Mouse (Mus musculus): Measurements from ENCODE around the gene Diras1. TPM values are rescaled to one million over a fixed set of nuclear protein-coding genes. Genes with fewer than 3 reads are reported as not detected.

The Diras1 gene
- polyA plus RNA-seq (2015; fragmentation: Nextera tagmentation; extraction: Ambion mirVana), result 1.9 and 4.9 TPM in 2 replicates

DNA sequence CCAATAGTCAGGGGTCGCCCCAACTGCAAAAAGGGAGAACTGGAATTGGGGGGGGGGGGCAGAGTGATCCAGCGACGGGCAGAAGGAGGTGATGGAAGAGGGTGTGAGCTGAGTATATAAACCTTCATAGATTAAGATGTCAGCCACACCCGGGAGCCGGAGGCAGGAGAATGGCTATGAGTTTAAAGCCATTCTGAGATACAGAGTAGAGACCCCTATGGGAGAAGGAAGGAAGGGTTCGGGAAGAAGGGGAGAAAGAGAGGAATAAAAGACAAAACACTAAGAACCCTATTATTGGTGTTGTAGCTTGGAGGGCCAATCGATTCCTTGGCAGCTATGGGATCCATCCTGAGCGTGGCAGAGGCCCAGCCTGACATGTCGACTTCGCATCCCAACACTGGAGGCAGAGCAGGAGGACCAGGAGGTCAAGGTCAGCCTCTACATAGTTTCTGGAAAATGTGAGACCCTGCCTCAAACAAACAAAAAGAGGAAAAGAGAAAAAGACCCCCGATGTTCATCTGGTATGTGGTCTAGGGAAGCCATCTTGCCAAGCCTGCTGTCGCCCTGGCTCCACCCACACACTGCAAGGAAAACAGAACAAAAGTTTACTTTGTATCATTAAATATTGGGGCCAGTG is at the start of gene Diras1:
TSS of gene Diras1 (minus strand) at position 24 of the 637 bp plus-strand sequence.

DNA sequence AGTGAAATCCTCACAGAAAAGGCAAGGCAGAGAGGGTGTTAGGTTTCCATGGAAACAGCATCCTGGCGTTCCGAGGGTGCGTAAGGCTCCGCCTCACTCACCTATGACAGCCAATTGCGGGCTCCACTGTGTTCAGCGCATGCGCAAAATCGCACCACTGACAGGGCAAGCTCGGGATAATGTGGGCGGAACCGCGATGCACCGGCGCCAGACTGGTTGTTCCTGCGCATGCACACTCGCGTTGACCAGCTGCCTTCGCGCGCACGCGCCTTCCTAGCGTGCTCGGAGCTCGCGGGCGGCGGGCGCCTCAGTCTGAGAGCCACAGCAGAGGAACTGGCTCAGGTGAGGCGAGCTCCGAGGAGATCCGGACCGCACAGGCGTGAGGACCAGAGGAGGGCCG is 44.4 kb upstream of the Diras1 start, which contains the start of gene Thop1:
TSS of gene Thop1 (plus strand) at position 200 of the 400 bp plus-strand sequence.

DNA sequence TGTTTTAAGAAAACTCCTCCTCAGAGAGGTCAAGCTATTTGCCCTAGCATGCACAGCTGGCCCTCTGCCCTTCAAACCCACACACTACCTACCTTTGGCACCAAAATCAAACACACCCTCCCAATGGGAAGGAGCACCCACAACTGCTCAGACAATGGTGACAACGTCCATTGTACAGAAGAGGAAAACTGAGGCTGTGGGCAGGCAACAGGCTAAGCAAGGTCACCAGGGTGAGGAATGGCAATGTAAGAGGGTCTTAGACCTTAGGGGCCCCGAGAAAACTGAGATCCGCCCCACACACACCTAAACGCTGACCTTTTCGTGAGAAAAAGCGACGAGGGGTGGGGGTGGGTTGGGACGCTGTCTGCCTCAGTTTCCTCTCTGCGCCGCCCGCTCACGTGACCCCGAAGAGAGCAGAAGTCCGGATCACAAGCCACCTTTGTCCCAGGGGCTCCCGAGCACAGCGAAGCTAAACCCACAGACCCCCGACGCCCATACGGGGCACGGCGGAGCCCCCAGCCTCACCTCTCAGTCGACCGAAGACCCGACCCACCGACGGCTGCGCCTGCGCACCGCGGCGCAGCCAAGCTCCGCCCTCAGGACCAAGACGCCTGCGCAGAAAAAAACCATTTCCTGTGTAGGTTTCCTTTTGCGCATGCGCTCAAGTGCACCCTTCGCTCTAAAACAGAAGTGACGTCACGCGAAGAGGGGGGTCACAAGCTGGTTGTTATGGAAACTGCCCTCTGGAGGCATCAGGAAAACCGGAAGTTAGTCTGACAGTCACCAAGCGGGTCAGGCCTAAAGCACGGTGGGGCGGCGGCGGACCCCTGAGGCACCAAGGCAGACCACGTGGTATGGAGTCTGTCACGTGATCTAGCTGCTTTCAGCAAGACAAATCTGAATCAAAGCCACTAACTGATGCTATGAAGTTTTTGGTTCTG is 34.4 kb upstream of the Diras1 start, which contains the start of gene Sgta:
TSS of gene Sgta (minus strand) at position 579 of the 941 bp plus-strand sequence.

DNA sequence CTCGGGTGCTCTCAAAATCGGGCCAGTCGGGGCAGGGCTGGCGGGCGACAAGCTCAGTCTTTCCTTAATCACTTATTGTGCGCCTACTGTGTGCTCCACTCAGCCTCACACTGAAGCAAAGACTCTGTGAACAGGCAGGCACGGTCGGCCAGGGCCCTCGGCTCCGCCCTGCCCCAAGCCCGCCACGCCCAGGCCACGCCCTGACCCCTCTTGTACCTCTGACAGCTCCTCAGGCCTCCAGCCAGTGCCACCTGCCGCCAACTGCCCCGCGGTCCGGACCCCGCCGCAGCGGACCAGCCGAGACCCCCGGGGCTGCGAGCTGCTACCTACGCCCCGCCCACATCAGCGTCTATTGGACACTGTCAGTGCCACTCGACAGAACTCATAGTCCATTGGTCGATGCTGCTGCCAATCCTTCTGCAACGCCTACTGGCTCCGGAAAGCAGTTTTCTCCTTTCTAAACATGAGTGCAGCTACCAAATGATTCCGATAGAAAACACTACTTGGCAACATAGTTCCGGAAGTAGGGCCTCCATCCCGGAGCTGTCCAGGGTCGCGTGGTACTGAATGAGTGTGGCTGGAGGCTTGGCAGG is 11.6 kb upstream of the Diras1 start, which contains the start of gene Slc39a3:
TSS of gene Slc39a3 (minus strand) at position 439 of the 593 bp plus-strand sequence.

DNA sequence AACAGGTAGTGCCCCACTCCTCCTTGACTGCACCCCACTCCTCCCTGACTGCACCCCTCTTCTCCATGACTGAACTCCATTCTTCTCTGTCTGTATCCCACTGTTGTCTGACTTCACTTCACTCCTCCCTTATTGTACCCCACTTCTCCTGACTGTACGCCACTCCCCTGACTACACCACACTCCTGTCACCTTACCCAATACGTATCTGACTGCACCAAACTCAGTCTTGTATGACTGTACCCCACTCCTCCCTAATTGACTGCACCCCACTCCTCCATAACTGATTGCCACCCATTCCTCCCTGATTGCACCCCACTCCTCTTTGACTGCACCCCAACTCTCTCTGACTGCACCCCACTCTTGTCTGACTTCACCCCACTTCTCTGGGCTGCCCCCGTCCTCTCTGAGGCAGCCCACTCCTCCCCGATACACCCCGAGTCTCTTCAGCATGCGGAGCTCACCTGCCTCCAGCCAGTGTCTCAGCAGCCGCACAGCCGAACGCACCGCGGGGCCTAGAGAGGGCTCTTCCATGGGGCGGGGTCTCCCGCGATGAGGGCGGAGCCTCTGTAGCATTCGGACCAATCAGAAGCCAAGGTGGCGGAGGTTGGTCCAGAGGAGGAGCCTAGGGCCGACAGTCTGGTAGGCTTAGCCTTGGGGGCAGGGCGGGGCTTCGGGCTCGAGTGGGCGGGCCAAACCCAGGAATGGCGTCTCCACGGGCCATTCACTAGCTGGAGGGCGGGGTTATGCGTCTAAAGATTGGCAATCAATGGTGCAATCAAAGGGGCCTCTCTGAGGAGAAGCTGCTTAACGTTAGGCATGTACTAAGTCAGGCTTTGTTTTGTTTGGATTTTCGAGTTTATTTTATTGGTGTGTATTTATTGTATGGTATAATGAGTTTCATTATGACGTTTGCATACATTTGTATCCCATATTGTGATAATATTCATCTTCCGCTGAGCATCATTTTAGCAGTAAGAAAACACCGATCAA is 10.8 kb downstream of the Diras1 start, which contains the start of gene Gng7:
TSS of gene Gng7 (minus strand) at position 553 of the 992 bp plus-strand sequence.

Other genes starting within 250 kb of the Diras1 start
- 40.1 and 44.3 TPM in 2 replicates for gene Sf3a2, start 227.5 kb downstream of the Diras1 start, polyA plus RNA-seq (2015; fragmentation: Nextera tagmentation; extraction: Ambion mirVana)
- 108 and 114 TPM in 2 replicates for gene Plekhj1, start 227.0 kb downstream of the Diras1 start, polyA plus RNA-seq (2015; fragmentation: Nextera tagmentation; extraction: Ambion mirVana)
- gene Amh, start 220.4 kb downstream of the Diras1 start, polyA plus RNA-seq (2015; fragmentation: Nextera tagmentation; extraction: Ambion mirVana), result 0.10 and 0.13 TPM in 2 replicates
- gene Jsrp1, start 212.2 kb downstream of the Diras1 start, polyA plus RNA-seq (2015; fragmentation: Nextera tagmentation; extraction: Ambion mirVana), result 5.0 and 9.2 TPM in 2 replicates
- gene Oaz1, start 199.0 kb downstream of the Diras1 start, polyA plus RNA-seq (2015; fragmentation: Nextera tagmentation; extraction: Ambion mirVana), result 1,421 and 1,451 TPM in 2 replicates
- 0.48 and 0.68 TPM in 2 replicates for gene Lingo3, start 181.6 kb downstream of the Diras1 start, polyA plus RNA-seq (2015; fragmentation: Nextera tagmentation; extraction: Ambion mirVana)
- 278 and 372 TPM in 2 replicates for gene Lsm7, start 170.5 kb downstream of the Diras1 start, polyA plus RNA-seq (2015; fragmentation: Nextera tagmentation; extraction: Ambion mirVana)
- gene Sppl2b, start 170.4 kb downstream of the Diras1 start, polyA plus RNA-seq (2015; fragmentation: Nextera tagmentation; extraction: Ambion mirVana), result 18.2 and 30.1 TPM in 2 replicates
- gene Tmprss9, start 153.8 kb downstream of the Diras1 start, polyA plus RNA-seq (2015; fragmentation: Nextera tagmentation; extraction: Ambion mirVana), result 0.12 and 0.24 TPM in 2 replicates
- gene Timm13, start 124.7 kb downstream of the Diras1 start, polyA plus RNA-seq (2015; fragmentation: Nextera tagmentation; extraction: Ambion mirVana), result 369 and 379 TPM in 2 replicates
- gene Lmnb2, start 107.4 kb downstream of the Diras1 start, polyA plus RNA-seq (2015; fragmentation: Nextera tagmentation; extraction: Ambion mirVana), result 8.7 and 10.7 TPM in 2 replicates
- gene Gadd45b, start 95.6 kb downstream of the Diras1 start, polyA plus RNA-seq (2015; fragmentation: Nextera tagmentation; extraction: Ambion mirVana), result 14.3 and 17.2 TPM in 2 replicates
- 2.3 and 3.8 TPM in 2 replicates for gene Gng7, start 10.7 kb downstream of the Diras1 start, polyA plus RNA-seq (2015; fragmentation: Nextera tagmentation; extraction: Ambion mirVana)
- gene Slc39a3, start 11.8 kb upstream of the Diras1 start, polyA plus RNA-seq (2015; fragmentation: Nextera tagmentation; extraction: Ambion mirVana), result 18.7 and 24.7 TPM in 2 replicates
- 110 and 143 TPM in 2 replicates for gene Sgta, start 34.5 kb upstream of the Diras1 start, polyA plus RNA-seq (2015; fragmentation: Nextera tagmentation; extraction: Ambion mirVana)
- 22.1 and 33.3 TPM in 2 replicates for gene Thop1, start 44.4 kb upstream of the Diras1 start, polyA plus RNA-seq (2015; fragmentation: Nextera tagmentation; extraction: Ambion mirVana)
- 6.4 and 8.8 TPM in 2 replicates for gene Creb3l3, start 73.2 kb upstream of the Diras1 start, polyA plus RNA-seq (2015; fragmentation: Nextera tagmentation; extraction: Ambion mirVana)
- 101 and 150 TPM in 2 replicates for gene Map2k2, start 80.3 kb upstream of the Diras1 start, polyA plus RNA-seq (2015; fragmentation: Nextera tagmentation; extraction: Ambion mirVana)
- 38.3 and 48.5 TPM in 2 replicates for gene Zbtb7a, start 109.6 kb upstream of the Diras1 start, polyA plus RNA-seq (2015; fragmentation: Nextera tagmentation; extraction: Ambion mirVana)
- 15.5 and 24.7 TPM in 2 replicates for gene Pias4, start 142.3 kb upstream of the Diras1 start, polyA plus RNA-seq (2015; fragmentation: Nextera tagmentation; extraction: Ambion mirVana)
- 323 and 361 TPM in 2 replicates for gene Eef2, start 151.0 kb upstream of the Diras1 start, polyA plus RNA-seq (2015; fragmentation: Nextera tagmentation; extraction: Ambion mirVana)
- gene Dapk3, start 157.3 kb upstream of the Diras1 start, polyA plus RNA-seq (2015; fragmentation: Nextera tagmentation; extraction: Ambion mirVana), result 45.5 and 58.7 TPM in 2 replicates
- gene 4930442H23Rik, start 158.2 kb upstream of the Diras1 start, polyA plus RNA-seq (2015; fragmentation: Nextera tagmentation; extraction: Ambion mirVana), result 0.16 TPM in 1 of 2 replicates, not detected in the other
- gene Nmrk2, start 176.4 kb upstream of the Diras1 start, polyA plus RNA-seq (2015; fragmentation: Nextera tagmentation; extraction: Ambion mirVana), result 0.13 TPM in 1 of 2 replicates, not detected in the other
- gene Atcay, start 205.2 kb upstream of the Diras1 start, polyA plus RNA-seq (2015; fragmentation: Nextera tagmentation; extraction: Ambion mirVana), result 2.4 and 8.1 TPM in 2 replicates
- gene Zfr2, start 207.5 kb upstream of the Diras1 start, polyA plus RNA-seq (2015; fragmentation: Nextera tagmentation; extraction: Ambion mirVana), result 5.5 and 7.2 TPM in 2 replicates
- 1.5 and 1.8 TPM in 2 replicates for gene Matk, start 227.3 kb upstream of the Diras1 start, polyA plus RNA-seq (2015; fragmentation: Nextera tagmentation; extraction: Ambion mirVana)
- gene Mrpl54, start 241.3 kb upstream of the Diras1 start, polyA plus RNA-seq (2015; fragmentation: Nextera tagmentation; extraction: Ambion mirVana), result 257 and 299 TPM in 2 replicates
- 29.0 and 34.3 TPM in 2 replicates for gene Apba3, start 241.3 kb upstream of the Diras1 start, polyA plus RNA-seq (2015; fragmentation: Nextera tagmentation; extraction: Ambion mirVana)

Data from adrenal gland, postnatal 0 days (tissue).